Mouse (Mus musculus) spleen, adult 18-20 months (tissue): Measurements from ENCODE around the gene Bcan.

Experiments used
- DNase-seq, 2 experiments: peaks; one replicate each; pipeline ENCODE4 v3.0.0; 2022; ENCODE audit warnings: mixed read lengths in 2 of 2

The Bcan gene

DNA sequence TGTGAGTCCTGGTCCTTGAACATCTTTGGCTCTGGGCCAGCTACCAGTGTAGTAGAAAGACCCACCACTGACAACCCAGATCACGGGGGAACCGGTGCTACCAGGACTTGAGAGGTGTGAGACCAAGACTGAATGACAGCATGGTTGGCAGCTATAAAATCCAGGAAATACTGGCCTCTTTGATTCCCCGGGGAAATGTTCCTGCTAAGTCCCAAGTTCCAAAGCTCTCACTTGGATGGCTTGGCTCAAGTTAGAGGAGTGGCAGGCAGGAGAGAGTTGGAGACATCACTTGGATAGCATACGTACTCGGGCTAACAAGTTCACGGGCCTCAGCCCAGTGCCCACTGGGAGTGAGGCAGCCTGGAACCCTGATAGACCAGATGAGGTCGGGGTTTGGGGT lies 56.4 kb downstream of the Bcan start:
- no peak for DNase-seq

GRCm38 (mm10) chr3:87942471-87942870 lies 57.6 kb downstream of the Bcan start:
- DNase-seq: no peak

- DNase-seq: no peak
Measured at GRCm38 (mm10) chr3:87940611-87941010, 59.4 kb downstream of the Bcan start.
